Mouse (Mus musculus) lung, postnatal 10 days (tissue): ENCODE measurements around the gene BC048507.
A peak's percentile ranks its signal among the peaks of the same experiment; 100 is the strongest.
"Not testable (repeated sequence)": the region's sequence is repeated elsewhere in the genome, so short reads cannot be mapped to it uniquely, and the experiment has no call there.

Source experiments
- DNase-seq: peaks from one replicate; pipeline ENCODE4 v3.0.0; 2021

Gene BC048507

GRCm38 (mm10) chr13:67863026-67863425 is at the start of gene BC048507:
Gene BC048507 (plus strand): TSS chr13:67863326.
- DNase-seq, result no peak

- peak; percentile 77 for DNase-seq
Measured at GRCm38 (mm10) chr13:67813710-67814660, 49.1 kb upstream of the BC048507 start, which contains the start of gene Zfp273. Gene Zfp273 (plus strand): TSS chr13:67813740.

- no peak for DNase-seq
Measured at GRCm38 (mm10) chr13:67818636-67819035, 44.5 kb upstream of the BC048507 start.

GRCm38 (mm10) chr13:67830911-67831336 is 32.2 kb upstream of the BC048507 start, which contains the start of gene Gm10037:
Gene Gm10037 (plus strand): TSS chr13:67831106.
- DNase-seq, result peak; percentile 68

DNA sequence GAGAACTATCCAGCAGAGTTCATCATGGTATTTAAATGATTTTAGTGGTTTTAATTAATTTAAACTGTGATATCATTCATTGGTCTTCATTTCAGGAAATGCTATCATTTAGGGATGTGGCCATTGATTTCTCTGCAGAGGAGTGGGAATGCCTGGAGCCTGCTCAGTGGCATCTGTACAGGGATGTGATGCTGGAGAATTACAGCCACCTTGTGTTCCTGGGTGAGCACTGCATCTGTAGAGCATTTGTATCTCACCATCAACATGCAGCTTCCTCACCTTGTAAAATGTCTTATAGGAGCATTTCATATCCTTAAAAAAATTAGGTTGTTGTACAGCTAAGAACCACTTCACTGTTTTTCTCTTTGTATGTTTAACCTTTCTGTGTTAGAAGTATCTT is 30.0 kb upstream of the BC048507 start:
- DNase-seq, result not testable (repeated sequence)

- no peak for DNase-seq
Measured at GRCm38 (mm10) chr13:67843775-67844118, 19.4 kb upstream of the BC048507 start.

- DNase-seq, result peak; percentile 73
Measured at GRCm38 (mm10) chr13:67844119-67844852, 18.8 kb upstream of the BC048507 start.

- DNase-seq, result no peak
Measured at GRCm38 (mm10) chr13:67844853-67845194, 18.3 kb upstream of the BC048507 start.

DNA sequence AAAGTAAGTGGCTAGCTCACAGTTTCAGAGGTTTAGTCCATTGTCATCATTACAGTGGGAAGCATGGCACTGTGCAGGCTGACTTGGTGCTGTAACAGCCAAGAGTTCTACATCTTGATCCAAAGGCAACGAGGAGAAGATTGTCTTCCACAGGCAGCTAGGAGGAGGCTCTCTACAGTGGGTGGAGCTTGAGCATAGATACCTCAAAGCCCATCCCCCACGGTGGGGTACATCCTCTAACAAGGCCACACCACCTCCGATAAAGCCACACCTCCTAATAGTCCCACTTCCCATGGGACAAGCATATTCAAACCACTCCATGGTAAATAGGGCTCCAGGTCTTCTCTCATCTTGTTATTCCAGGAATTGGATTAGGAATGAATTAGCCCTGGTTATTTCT is 12.8 kb upstream of the BC048507 start:
- no peak for DNase-seq

DNA sequence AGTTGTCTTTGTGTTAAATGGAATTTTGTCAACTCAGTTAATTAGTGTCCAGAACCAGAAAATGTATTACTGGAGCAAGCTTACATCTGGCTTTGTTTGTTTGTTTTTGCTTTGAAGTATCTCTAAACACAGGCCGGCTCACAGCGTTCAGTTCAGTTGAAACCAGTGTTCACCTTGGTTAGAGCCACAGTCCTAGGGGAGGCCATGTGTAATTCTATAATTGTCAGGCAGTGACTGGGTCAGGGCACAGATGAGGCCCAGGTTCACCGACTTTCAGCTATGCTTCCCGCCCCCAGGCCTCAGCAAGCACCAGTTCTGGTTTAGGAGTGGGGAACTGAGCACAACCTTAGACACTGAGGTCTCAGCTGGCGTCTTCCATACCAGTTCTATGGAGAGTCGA is 10.0 kb upstream of the BC048507 start:
- DNase-seq, result no peak

DNA sequence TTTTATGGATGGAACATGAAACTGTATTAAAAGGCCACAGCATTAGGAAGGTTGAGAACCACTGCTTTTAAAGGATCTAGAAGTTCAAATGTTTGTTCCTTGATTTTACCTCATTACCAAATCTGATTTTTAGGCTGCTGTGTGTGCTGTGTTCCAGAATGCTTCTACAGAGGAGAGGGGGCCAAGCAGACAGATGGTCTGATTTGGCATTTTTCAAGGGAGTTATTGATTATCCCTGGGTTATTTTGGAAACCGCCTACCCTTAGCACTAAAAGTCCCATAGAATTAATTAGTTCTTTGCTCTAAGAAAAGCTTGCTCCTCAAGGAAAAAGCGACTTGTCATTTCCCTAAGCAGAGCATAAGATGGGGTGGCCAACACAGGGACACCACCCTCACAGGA is 9.1 kb upstream of the BC048507 start:
- no peak for DNase-seq

DNA sequence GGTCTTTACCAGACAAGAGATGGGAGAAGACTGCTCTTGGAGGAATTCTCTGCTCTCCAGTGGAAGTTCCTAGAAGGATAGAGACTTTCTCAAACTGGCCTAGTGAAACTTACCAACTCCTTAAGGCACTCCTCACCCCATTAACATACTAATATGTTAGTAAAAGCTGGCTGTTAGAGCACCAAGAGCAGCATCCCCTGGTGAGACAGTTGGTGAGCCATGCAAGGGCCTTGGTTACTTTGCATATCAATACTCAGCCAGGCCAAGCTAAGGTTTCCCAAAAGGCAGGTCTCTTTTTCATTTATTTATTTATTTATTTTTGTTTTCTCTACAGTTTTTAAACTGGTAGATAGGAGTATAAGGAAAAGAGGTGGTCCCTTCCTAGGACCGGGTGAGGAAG is 5.8 kb upstream of the BC048507 start:
- DNase-seq, result no peak

- DNase-seq, result no peak
Measured at GRCm38 (mm10) chr13:67862508-67862907, 618 bp upstream of the BC048507 start.

- DNase-seq, result no peak
Measured at GRCm38 (mm10) chr13:67864764-67865350, 1.7 kb downstream of the BC048507 start.

DNA sequence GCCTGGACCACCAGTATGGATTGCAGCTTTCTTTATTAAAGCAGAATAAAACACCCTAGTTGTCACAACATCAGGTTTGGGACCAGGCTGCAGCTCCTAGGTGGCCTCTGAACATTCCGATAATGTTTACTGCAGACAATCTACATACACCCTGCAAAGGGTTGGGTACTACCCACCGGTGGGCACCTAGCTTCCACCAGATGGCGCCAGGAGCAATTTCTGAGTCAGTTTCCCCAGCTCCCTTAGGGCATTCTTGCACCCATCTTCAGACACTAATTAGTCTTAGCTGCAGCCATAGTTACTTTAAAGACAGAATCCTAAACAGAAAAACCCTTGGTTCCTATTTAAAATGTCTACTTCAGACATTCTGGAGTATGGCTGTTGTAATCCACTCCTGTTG is 4.8 kb downstream of the BC048507 start:
- no peak for DNase-seq

DNA sequence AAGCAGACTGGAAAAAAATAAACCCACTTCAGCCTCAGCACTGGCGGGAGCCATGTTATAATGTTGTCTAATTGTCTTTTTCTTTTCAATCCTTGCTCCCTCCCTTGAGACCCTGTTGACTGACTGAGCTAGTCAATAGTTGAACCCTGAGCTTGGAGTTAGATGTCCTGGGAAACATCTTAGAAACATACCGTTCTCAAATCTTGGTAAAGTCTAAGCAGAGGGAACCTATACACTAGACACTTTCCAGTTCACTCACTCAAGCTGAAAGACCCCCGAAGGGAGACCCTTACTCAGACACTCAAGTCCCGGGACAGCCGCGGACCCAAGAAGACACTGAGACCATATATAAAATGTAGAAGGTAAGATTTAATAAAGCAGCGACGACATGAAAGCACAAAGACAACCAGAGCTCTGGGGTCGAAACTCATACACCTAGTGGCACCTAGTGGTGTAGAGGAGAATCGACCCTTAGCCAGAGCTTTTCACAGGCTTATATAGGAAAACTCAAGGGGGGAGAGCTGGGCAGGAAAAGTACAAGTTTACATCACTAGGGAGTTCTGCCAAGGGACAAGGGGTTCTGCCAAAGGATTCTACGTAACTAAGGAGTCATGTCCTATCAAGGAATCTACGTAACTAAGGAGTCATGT is 13.0 kb downstream of the BC048507 start:
- DNase-seq, result not testable (repeated sequence)

DNA sequence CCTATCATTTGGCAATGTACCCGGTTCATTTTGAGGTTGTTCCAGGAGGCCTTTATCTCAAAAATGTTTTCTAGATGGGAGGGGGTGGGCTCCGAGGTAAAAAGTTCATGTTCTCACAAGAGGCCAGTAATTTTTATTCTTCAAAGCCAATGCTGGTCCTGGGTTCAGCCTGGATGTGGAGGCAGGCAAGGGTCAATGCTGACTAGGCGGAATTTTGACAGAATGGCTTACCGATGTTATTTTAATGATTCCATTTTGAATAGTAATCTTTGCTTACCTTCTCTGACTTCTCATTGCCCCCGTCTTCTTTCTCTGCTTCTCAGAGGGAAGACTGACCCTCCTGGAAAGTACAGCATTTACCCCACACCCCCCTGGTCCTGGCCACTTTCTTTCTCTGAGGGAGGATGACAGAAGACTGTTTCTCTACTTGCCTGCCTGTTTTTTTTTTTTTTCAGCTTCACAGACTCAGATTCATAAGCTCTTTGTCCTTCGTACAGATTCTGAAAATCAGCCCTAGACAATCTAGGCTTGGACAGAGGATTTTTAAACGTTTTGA is 13.7 kb downstream of the BC048507 start:
- DNase-seq, result no peak

DNA sequence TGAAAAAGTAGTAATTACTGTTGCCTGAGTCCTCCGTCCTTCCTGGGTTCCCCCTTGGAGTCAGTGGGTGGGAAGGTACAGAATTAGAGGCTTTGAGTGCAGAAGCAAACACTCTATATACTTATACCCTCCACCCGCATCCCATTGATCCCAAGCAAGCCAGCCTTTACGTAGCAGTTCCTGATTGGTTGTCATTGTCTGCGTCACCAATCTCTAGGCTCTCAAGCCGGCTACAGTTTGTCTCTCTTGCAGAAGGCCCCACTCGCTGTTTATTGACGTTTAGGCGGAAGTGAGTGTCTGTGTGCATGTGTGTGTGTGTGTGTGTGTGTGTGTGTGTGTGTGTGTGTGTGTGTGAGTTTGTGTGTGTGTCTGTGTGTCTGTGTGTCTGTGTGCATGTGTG is 20.8 kb downstream of the BC048507 start:
- DNase-seq, result no peak

DNA sequence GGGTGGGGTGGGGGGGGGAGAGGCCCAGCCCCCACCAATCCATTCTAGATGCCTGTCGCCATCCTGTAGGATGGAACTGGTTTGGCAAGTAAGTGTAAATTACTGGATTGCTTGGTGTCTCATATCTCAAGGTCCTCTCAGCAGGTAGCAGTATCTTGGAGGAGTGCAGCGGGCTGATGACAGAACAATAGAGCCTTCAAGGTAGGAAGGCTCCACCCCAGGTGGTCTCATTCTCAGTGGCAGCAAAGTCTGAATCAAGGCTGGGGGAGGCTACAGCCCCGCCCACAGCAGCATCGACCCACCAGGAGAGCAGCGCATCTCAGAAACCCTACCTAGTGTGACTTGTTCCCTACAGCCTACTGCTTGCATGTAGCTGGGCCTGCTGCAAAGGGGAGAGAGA is 46.6 kb downstream of the BC048507 start:
- DNase-seq, result no peak
